Mouse (Mus musculus): ENCODE results near the gene Ano9.

The Ano9 gene

DNA sequence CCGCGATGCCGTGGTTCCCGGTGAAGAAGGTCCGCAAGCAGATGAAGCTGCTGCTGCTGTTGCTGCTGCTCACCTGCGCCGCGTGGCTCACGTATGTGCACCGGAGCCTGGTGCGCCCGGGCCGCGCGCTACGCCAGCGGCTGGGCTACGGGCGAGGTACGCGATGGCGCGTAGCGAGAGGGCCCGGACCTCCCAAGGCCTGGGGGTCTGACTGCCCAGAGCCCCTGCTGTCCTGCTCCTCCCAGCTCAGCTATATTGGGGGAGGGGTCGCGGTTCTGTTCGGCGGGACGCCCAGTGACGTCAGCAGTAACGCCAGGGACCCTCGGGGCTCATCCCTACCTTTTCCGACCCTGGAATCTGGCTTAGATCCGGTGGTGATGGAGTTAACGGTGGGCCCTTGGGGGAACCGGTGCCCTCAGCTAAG, 56.3 kb downstream of the Ano9 start:
- DNase-seq = peak; percentile 32 to 50

DNA sequence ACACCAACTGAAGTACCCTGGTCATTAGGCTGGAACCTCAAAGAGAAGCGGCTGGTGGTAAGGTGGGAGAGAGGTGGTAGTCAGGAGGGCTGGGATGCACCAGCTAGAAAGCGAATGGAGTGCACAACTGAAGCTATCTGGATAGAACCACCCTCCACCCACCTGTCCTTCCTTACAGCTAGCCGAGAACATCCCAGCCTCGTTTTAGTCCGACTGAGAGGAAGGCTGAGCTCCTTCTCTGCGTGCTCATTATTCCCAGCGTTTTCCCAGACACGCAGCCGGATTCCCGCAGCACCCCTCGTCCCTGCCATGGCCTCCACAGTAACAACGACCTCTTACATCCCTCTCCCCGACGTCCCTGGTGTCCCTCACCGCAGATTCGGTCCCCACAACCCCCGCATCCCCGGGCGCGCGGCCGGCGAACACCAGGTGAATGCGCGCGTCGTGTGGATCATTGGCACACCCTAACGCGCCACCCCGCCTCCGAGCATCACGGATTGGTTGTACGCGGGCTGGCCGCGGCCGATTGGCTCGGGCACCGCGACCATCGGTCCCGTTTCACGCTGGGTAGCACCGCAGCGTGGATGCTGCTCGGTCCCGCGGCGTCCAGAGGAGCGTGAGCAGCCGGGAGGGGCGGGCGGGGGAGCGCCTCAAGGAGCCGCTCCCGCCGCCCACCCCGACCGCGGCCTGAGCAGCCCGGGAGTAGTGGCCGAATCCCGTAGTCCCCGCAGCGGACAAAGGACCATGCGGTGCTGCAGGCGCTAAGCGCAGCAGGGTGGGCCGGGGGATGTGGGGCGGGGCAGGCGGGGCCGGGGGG, 57.0 kb downstream of the Ano9 start, which contains the start of gene B4galnt4:
B4galnt4 (plus strand) TSS at position 679 of the 817 bp plus-strand sequence.
- peak; percentile 95 to 96 for DNase-seq

DNA sequence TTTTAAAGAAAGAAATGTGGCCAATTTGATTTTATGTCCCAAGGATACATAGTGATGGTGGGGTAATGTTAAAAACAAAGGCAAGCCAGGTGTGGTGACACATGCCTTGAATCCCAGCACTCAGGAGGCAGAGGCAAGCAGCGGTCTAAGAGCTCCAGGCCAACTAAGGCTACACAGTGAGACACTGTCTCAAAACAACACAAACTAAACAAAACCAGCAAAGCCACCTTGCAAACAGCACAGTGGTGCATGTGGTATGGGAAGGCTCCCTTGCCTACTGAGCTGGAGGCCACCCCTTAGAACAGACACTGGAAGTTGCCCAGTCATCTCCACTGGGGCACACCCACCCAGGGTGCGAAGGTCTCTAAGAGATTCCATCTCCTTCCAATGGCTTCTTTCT, 57.7 kb downstream of the Ano9 start:
- DNase-seq = no peak

DNA sequence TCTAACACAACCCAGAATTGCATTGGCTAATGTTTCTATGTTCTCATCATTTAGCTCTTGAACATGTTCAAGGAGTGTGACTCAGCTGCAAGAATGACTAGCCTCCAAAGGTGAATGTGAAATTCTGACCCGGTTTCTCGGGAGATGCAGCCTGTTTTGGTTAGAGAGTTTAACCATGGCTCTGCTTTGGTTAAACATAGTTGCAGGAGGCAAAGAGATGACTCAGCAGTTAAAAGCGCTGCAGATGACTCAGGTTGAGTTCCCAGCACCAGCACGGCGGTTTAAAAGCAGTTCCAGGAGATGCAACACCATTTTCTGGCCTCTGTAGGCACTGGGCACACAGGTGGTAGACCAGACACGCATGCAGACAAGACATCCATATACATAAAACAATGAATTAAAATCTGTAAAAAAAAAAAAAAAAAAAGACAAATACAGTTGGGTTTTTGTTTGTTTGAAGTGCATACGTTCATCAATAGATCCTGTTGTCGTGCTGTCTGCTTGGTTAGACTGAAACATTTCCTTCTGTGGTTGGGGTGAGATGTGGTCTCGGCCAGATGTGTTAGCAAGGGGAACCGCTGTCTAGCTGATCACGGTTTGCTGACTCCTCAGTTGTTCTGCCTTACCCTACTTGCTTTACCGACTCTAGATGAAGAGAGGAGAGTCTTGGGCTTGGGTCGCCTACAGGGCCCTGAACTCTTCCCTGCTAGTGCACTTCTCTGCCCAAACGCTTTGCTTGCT, 58.8 kb downstream of the Ano9 start:
- DNase-seq = no peak

DNA sequence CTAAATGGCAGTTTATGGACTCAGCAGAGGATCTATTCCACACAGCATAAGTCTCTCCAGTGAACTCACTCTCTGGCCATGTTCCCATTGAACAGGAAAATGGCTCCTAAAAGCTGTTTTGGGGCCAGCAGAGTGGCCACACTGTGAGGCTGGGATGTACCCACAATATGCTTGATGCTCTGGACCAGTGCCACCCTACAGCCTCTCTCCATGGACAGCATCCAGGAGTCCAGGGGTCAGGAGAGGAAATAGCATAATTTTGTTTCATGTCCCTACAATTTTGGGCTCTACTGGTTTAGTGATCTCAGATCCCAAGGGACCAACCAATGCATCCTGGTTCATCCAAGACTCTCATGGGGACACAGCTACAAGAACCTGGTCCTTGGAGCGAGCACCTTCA, 60.1 kb downstream of the Ano9 start:
- DNase-seq = no peak

DNA sequence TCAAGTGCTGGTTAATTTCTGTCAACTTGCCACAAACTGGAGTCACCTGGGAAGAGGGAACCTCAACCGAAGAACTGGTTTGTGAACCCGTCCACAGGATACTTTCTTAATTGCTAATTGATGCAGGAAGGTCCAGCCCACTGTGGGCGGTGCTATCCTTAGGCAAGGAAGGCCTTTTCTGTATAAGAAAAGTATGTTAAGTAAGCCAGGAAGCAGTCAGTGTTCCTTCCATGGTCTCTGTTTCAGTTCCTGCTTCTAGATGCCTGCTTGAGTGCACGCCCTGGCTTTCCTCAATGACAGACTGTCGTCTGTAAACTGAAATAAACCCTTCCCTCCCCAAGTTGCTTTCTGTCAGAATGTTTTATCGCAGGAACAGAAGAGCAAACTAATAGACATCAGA, 60.6 kb downstream of the Ano9 start:
- no peak for DNase-seq

DNA sequence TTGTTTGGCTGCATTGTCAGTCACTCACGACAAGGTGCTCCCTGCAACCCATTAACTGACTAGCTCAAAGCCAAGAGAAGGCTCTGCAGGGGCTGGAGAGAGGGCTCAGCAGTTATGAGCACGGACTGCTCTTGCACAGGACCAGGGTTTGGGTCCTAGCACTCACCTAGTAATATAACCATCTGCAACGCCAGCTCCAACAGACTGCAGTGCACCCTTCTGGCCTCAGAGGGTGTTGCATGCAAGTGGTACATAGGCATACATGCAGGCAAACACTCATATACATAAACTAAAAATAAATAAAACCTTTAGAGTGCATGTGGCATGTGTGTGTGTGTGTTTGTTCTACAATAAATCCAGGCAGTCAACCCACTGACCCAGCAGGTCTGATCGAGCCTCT, 61.8 kb downstream of the Ano9 start:
- DNase-seq = no peak

DNA sequence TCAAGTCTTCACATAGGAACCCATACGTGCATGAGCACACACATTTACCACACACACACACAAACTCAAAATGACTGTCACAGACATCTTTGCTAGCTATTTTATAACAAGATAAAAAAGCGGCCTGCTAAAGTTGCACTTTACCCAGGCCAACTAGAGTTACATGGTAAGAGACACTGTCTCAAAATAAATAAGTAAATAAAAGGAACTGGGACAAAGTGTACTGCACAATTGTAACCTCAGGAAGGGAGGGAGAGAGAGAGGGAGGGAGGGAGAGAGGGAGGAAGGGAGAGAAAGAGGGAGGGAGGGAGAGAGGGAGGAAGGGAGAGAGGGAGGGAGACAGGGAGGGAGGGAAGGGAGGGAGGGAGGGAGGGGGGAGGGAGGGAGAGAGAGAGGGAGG, 65.2 kb downstream of the Ano9 start:
- no peak for DNase-seq

DNA sequence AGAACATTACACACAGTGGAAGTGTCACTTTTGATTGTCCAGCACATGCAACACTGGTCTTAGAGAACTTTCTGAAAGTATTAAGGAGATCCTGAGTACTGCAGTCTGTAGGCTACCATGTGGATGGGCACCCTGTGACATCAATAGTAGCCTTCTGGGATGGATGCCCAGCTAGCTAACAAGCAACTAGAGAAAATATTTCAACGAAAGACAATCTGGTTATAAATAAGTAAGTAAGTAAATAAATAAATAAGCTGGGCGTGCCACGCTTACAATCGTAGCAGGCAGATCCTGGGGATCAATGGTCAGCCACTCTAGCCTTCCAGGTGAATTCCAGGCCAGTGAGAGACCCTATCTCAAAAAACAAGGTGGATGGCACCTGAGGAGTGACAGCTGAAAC, 65.6 kb downstream of the Ano9 start:
- no peak for DNase-seq

Measured in cerebellum, adult 18-20 months (tissue).